Mouse (Mus musculus) common myeloid progenitor, adult 5-6 weeks (primary cell): ENCODE data around the gene Rgs14. TPM values are rescaled to one million over a fixed set of nuclear protein-coding genes. Genes with fewer than 3 reads are reported as not detected.

Experiments used
- ATAC-seq: replicated peaks from 2 replicates; pipeline ENCODE4 v1.8.0; 2016; ENCODE audit warnings: low read depth, mild to moderate bottlenecking, moderate TSS enrichment, inconsistent platforms; ENCODE audit not compliant: poor library complexity, severe bottlenecking
- total RNA-seq: library from RNA; stranded (forward); fragments of 200-1000, 187-1606 nt; gene quantifications from 2 replicates; pipeline ENCODE4 v1.2.3, GENCODE M21; 2017

The Rgs14 gene
- total RNA-seq, 1 experiment from 2014 or later = 4.2 TPM

- ATAC-seq = no peak
These were observed 61.0 kb downstream of the Rgs14 start for GRCm38 (mm10) chr13:55430566-55430965.

- ATAC-seq = peak; percentile 80
These were observed 62.6 kb downstream of the Rgs14 start for GRCm38 (mm10) chr13:55431889-55432685.

Other genes with a start within 250 kb of the Rgs14 start
- gene Gm17617, start 236.2 kb upstream of the Rgs14 start, total RNA-seq = not detected in 2 replicates
- gene Fgfr4, start 217.1 kb upstream of the Rgs14 start, total RNA-seq = not detected in 2 replicates
- 110 and 124 TPM in 2 replicates for gene Nsd1, start 159.9 kb upstream of the Rgs14 start, total RNA-seq
- 83.2 and 93.3 TPM in 2 replicates for gene Prelid1, start 49.2 kb upstream of the Rgs14 start, total RNA-seq
- gene Rab24, start 47.8 kb upstream of the Rgs14 start, total RNA-seq = 22.3 and 31.5 TPM in 2 replicates
- gene Mxd3, start 39.9 kb upstream of the Rgs14 start, total RNA-seq = 6.2 and 9.0 TPM in 2 replicates
- 83.6 and 85.1 TPM in 2 replicates for gene Lman2, start 6.9 kb upstream of the Rgs14 start, total RNA-seq
- gene Slc34a1, start 28.5 kb downstream of the Rgs14 start, total RNA-seq = not detected in 2 replicates
- gene Pfn3, start 45.5 kb downstream of the Rgs14 start, total RNA-seq = not detected in 2 replicates
- gene F12, start 57.1 kb downstream of the Rgs14 start, total RNA-seq = not detected in 2 replicates
- gene Grk6, start 75.3 kb downstream of the Rgs14 start, total RNA-seq = 68.9 and 84.5 TPM in 2 replicates
- 0.27 TPM in 1 of 2 replicates, not detected in the other for gene Prr7, start 94.5 kb downstream of the Rgs14 start, total RNA-seq
- 1.1 and 5.3 TPM in 2 replicates for gene Dbn1, start 118.4 kb downstream of the Rgs14 start, total RNA-seq
- 4.6 and 12.2 TPM in 2 replicates for gene Pdlim7, start 143.9 kb downstream of the Rgs14 start, total RNA-seq
- 8.3 and 9.6 TPM in 2 replicates for gene Dok3, start 159.6 kb downstream of the Rgs14 start, total RNA-seq
- gene Ddx41, start 166.9 kb downstream of the Rgs14 start, total RNA-seq = 59.8 and 62.8 TPM in 2 replicates
- 18.4 and 28.0 TPM in 2 replicates for gene Fam193b, start 201.4 kb downstream of the Rgs14 start, total RNA-seq
- gene Tmed9, start 204.0 kb downstream of the Rgs14 start, total RNA-seq = 149 and 150 TPM in 2 replicates
- gene B4galt7, start 230.2 kb downstream of the Rgs14 start, total RNA-seq = 13.3 and 14.2 TPM in 2 replicates